Mouse (Mus musculus): ENCODE results near the gene Hcrt. TPM values are rescaled to one million over a fixed set of nuclear protein-coding genes. Genes with fewer than 3 reads are reported as not detected.
A peak's percentile ranks its signal among the peaks of the same experiment; 100 is the strongest.

The Hcrt gene
- polyA plus RNA-seq, 1 experiment from 2014 or later = not detected

DNA sequence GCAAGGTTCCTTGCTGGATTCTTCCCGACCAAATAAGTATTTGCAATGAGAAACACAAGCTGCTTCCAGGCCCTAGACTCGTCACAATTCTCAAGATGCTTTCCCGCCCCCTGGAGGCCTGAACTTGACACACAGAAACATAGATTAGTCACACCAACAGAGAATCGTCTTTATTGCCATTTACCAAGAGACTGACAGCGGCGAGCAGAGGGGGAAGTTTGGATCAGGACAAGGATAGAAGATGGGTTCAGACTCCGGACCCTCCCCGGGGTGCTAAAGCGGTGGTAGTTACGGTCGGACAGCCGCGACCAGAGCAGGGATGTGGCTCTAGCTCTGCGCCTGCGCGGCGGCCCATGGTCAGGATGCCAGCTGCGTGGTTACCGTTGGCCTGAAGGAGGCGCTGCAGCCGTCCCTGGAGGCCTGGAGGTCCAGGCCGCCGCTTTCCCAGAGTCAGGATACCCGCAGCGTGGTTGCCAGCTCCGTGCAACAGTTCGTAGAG is 1.1 kb downstream of the Hcrt start:
- Histone ChIP-seq H3K4me1 (peaks cover 19% of the 10 kb centered on the region), H3K9ac (no peak overlapping the region), H3K27ac (no peak overlapping the region), H3K36me3 (no peaks in the 10 kb centered on the region), H3K9me3 (no peaks in the 10 kb centered on the region), H3K27me3 (peaks cover 55% of the 10 kb centered on the region), H3K4me2 (peak overlapping the region; percentile 60), H3K4me3 (peak overlapping the region; percentile 36)
- under 1% methylated on average over 27 of the region's 27 CpGs for WGBS
- no peak for ATAC-seq (ENCODE audit: insufficient number of reproducible peaks, low FRiP score, low TSS enrichment, low read depth)

- peak within 1 kb of the TSS; percentile 30 for H3K4me3 ChIP-seq
- H3K4me2 ChIP-seq = peak within 1 kb of the TSS; percentile 49
- no peaks in the 10 kb centered on the region for H3K36me3 ChIP-seq
- no peak for ATAC-seq (ENCODE audit: insufficient number of reproducible peaks, low FRiP score, low TSS enrichment, low read depth)
- WGBS = under 1% methylated on average over 49 of the region's 51 CpGs
- no peak within 1 kb of the TSS for H3K9ac ChIP-seq
- no peak within 1 kb of the TSS for H3K27ac ChIP-seq
- peaks cover 19% of the 10 kb centered on the region for H3K4me1 ChIP-seq
- H3K27me3 ChIP-seq = peaks cover 55% of the 10 kb centered on the region
- H3K9me3 ChIP-seq = no peaks in the 10 kb centered on the region
Observed at GRCm38 (mm10) chr11:100759611-100760233, 3.0 kb downstream of the Hcrt start, which contains the start of gene Kcnh4. TSS of gene Kcnh4 (minus strand) at chr11:100759942.

DNA sequence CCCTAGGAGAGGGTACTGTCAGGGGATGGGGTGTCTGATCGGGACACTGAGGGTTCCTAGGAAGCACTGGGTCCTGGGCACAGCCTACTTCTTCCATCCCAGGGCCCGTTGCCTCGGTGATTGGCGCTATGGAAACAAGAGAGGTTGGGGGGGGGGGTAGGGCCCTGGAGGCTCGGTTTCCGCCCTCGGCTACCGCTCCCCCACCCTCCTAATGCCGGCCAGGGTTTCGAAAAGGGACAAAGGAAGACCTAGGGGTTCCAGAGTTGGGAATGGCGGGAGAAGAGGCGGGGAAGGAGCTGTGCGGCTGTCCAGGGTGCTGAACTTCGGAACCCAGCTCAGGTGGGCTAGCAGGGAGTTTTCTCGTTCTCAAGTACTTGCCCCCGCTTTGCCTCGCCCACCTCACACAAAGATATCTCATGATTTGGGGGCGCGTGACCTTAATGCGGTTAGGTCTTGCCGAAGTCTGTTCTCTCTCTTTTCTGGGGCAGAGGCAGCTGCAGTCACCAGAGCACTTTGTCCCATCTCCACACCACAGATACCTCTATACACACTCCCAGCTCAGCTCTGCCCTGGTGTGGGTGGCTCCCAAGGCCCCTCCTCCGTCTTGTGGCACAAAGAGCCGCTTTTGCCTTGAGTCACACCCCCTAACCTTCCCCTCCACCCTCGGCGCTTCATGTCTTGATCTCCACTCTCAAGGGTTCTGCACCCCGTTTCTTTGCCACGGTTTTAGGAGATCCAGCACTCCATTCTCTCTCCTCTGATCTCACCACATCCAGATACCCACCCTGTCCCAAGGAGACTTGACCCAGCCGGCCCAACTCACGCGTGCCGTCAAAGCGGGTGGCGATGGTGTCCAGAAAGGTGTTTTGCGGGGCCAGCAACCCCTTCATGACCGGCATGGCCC is 3.8 kb downstream of the Hcrt start:
- H3K4me3 ChIP-seq = peak overlapping the region; percentile 30
- no peak overlapping the region for H3K27ac ChIP-seq
- H3K9me3 ChIP-seq = no peaks in the 10 kb centered on the region
- no peak for ATAC-seq (ENCODE audit: insufficient number of reproducible peaks, low FRiP score, low TSS enrichment, low read depth)
- 3% methylated on average over 35 of the region's 35 CpGs for WGBS
- H3K36me3 ChIP-seq = no peaks in the 10 kb centered on the region
- H3K4me1 ChIP-seq = peaks cover 19% of the 10 kb centered on the region
- H3K4me2 ChIP-seq = peak overlapping the region; percentile 49
- H3K27me3 ChIP-seq = peaks cover 59% of the 10 kb centered on the region
- no peak overlapping the region for H3K9ac ChIP-seq

DNA sequence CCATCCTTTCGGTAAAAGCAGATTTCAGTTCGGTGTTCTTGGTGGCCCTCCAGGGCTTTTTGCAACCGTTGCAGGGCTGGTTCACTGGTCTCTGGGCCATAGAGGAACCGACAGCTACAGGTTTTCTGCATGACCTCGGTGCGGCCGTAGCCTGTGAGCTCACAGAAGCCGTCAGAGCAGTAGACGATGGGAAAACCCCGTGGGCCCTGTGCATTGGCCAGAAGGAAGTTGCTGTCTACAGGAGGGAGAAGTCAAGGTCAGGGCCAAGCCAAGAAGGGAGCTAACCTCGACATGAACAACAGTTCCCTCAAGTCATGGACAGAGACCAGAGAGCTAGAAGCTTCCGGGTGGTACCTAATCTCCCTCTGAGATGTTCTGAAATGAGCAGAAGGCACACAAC is 5.2 kb downstream of the Hcrt start:
- no peak overlapping the region for H3K4me2 ChIP-seq
- no peak overlapping the region for H3K9ac ChIP-seq
- no peak overlapping the region for H3K4me3 ChIP-seq
- H3K4me1 ChIP-seq = peaks cover 19% of the 10 kb centered on the region
- no peaks in the 10 kb centered on the region for H3K9me3 ChIP-seq
- no peak overlapping the region for H3K27ac ChIP-seq
- H3K36me3 ChIP-seq = no peaks in the 10 kb centered on the region
- no peak for ATAC-seq (ENCODE audit: insufficient number of reproducible peaks, low FRiP score, low TSS enrichment, low read depth)
- 86% methylated on average over 12 of the region's 12 CpGs for WGBS
- peaks cover 56% of the 10 kb centered on the region for H3K27me3 ChIP-seq

- Histone ChIP-seq H3K9ac (no peak overlapping the region), H3K4me3 (no peak overlapping the region), H3K36me3 (no peaks in the 10 kb centered on the region), H3K4me2 (no peak overlapping the region), H3K27me3 (peaks cover 47% of the 10 kb centered on the region), H3K9me3 (no peaks in the 10 kb centered on the region), H3K4me1 (peaks cover 14% of the 10 kb centered on the region), H3K27ac (no peak overlapping the region)
- WGBS = 60% methylated on average over 6 of the region's 6 CpGs
- no peak for ATAC-seq (ENCODE audit: insufficient number of reproducible peaks, low FRiP score, low TSS enrichment, low read depth)
Observed at GRCm38 (mm10) chr11:100756476-100756875, 6.3 kb downstream of the Hcrt start.

- Histone ChIP-seq H3K27ac (no peak overlapping the region), H3K4me3 (no peak overlapping the region), H3K36me3 (no peaks in the 10 kb centered on the region), H3K9me3 (no peaks in the 10 kb centered on the region), H3K9ac (no peak overlapping the region), H3K27me3 (peaks cover 36% of the 10 kb centered on the region), H3K4me2 (no peak overlapping the region), H3K4me1 (peaks cover 11% of the 10 kb centered on the region)
- ATAC-seq (ENCODE audit: insufficient number of reproducible peaks, low FRiP score, low TSS enrichment, low read depth) = no peak
- WGBS = 95% methylated on average over 3 of the region's 3 CpGs
Observed at GRCm38 (mm10) chr11:100754693-100755057, 8.1 kb downstream of the Hcrt start.

GRCm38 (mm10) chr11:100754021-100754692 is 8.6 kb downstream of the Hcrt start:
- H3K27me3 ChIP-seq = peaks cover 35% of the 10 kb centered on the region
- 82% methylated on average over 12 of the region's 12 CpGs for WGBS

GRCm38 (mm10) chr11:100752294-100752693 is 10.4 kb downstream of the Hcrt start:
- Histone ChIP-seq H3K4me3 (no peak overlapping the region), H3K4me2 (no peak overlapping the region), H3K36me3 (no peaks in the 10 kb centered on the region), H3K9me3 (no peaks in the 10 kb centered on the region), H3K27ac (no peak overlapping the region), H3K4me1 (no peaks in the 10 kb centered on the region), H3K9ac (no peak overlapping the region), H3K27me3 (peaks cover 27% of the 10 kb centered on the region)
- 28% methylated on average over 10 of the region's 10 CpGs for WGBS
- no peak for ATAC-seq (ENCODE audit: insufficient number of reproducible peaks, low FRiP score, low TSS enrichment, low read depth)

More at GRCm38 (mm10) chr11:100754021-100754692, 8.6 kb downstream of the Hcrt start:
- no peak overlapping the region for H3K9ac ChIP-seq
- ATAC-seq (ENCODE audit: insufficient number of reproducible peaks, low FRiP score, low TSS enrichment, low read depth) = no peak
- H3K36me3 ChIP-seq = no peaks in the 10 kb centered on the region
- H3K4me2 ChIP-seq = no peak overlapping the region
- no peak overlapping the region for H3K4me3 ChIP-seq
- H3K9me3 ChIP-seq = no peaks in the 10 kb centered on the region
- peaks cover 6% of the 10 kb centered on the region for H3K4me1 ChIP-seq
- H3K27ac ChIP-seq = no peak overlapping the region

- Histone ChIP-seq H3K4me3 (no peak overlapping the region), H3K9me3 (no peaks in the 10 kb centered on the region), H3K4me2 (no peak overlapping the region), H3K27me3 (peaks cover 30% of the 10 kb centered on the region), H3K27ac (no peak overlapping the region), H3K4me1 (no peaks in the 10 kb centered on the region), H3K9ac (no peak overlapping the region), H3K36me3 (no peaks in the 10 kb centered on the region)
- 86% methylated on average over 16 of the region's 16 CpGs for WGBS
- ATAC-seq (ENCODE audit: insufficient number of reproducible peaks, low FRiP score, low TSS enrichment, low read depth) = no peak
Observed at GRCm38 (mm10) chr11:100750127-100750526, 12.6 kb downstream of the Hcrt start.

DNA sequence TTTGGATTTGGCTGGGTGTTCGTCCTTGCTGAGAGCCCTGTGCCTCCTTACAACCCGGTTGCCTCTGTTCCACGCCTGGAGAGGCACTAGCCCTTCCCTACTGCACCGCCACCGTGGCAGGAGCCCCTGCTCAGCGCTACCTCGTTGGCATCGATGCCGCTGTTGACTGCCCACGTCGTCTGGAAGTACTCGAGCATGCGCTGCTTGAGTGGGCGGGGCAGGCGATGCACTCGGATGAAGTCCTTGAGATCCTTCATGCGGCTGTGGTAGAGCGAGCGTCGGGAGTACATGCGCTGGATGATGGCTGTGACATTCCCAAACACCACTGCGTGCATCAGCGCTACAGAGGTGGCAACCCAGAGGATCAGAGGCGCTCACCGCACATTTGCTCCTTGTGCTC is 13.3 kb downstream of the Hcrt start:
- Histone ChIP-seq H3K27ac (no peak overlapping the region), H3K36me3 (no peaks in the 10 kb centered on the region), H3K4me3 (no peak overlapping the region), H3K4me2 (no peak overlapping the region), H3K27me3 (peaks cover 29% of the 10 kb centered on the region), H3K9me3 (no peaks in the 10 kb centered on the region), H3K4me1 (no peaks in the 10 kb centered on the region), H3K9ac (no peak overlapping the region)
- WGBS = 45% methylated on average over 25 of the region's 25 CpGs
- ATAC-seq (ENCODE audit: insufficient number of reproducible peaks, low FRiP score, low TSS enrichment, low read depth) = no peak

GRCm38 (mm10) chr11:100748620-100749019 is 14.1 kb downstream of the Hcrt start:
- H3K27me3 ChIP-seq = peaks cover 26% of the 10 kb centered on the region
- no peak overlapping the region for H3K9ac ChIP-seq
- H3K4me2 ChIP-seq = no peak overlapping the region
- H3K27ac ChIP-seq = no peak overlapping the region
- WGBS = 74% methylated on average over 4 of the region's 4 CpGs
- no peaks in the 10 kb centered on the region for H3K9me3 ChIP-seq
- no peak overlapping the region for H3K4me3 ChIP-seq
- no peak for ATAC-seq (ENCODE audit: insufficient number of reproducible peaks, low FRiP score, low TSS enrichment, low read depth)
- H3K4me1 ChIP-seq = no peaks in the 10 kb centered on the region
- no peaks in the 10 kb centered on the region for H3K36me3 ChIP-seq

DNA sequence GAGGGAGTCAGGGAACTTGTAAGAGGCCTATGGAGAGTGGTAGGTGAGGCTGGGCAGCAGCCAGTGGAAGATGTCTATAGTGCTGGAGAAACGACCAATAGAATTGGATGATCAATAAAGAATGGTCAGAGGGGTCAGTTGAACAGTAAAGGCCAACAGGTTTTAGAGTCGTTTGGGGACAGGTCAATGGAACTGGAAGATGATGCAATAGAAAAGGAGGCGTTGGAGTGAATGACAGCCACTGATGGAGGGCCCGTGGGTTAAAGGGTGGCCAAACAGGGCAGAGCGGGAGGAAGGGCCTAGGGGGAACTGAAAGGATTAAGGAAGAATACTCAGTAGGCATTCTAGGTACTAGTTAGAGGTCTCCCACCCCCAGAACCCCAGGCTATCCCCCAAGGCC is 15.6 kb downstream of the Hcrt start:
- WGBS = 71% methylated on average over 5 of the region's 5 CpGs

More for the DNA sequence above, 15.6 kb downstream of the Hcrt start:
- Histone ChIP-seq H3K9ac (no peak overlapping the region), H3K27ac (no peak overlapping the region), H3K36me3 (no peaks in the 10 kb centered on the region), H3K27me3 (peaks cover 22% of the 10 kb centered on the region), H3K4me1 (no peaks in the 10 kb centered on the region), H3K4me2 (no peak overlapping the region), H3K9me3 (no peaks in the 10 kb centered on the region), H3K4me3 (no peak overlapping the region)
- no peak for ATAC-seq (ENCODE audit: insufficient number of reproducible peaks, low FRiP score, low TSS enrichment, low read depth)
